Mouse (Mus musculus): ENCODE results near the gene Nup85.
"Not testable (repeated sequence)": the region's sequence is repeated elsewhere in the genome, so short reads cannot be mapped to it uniquely, and the experiment has no call there.

Gene Nup85

DNA sequence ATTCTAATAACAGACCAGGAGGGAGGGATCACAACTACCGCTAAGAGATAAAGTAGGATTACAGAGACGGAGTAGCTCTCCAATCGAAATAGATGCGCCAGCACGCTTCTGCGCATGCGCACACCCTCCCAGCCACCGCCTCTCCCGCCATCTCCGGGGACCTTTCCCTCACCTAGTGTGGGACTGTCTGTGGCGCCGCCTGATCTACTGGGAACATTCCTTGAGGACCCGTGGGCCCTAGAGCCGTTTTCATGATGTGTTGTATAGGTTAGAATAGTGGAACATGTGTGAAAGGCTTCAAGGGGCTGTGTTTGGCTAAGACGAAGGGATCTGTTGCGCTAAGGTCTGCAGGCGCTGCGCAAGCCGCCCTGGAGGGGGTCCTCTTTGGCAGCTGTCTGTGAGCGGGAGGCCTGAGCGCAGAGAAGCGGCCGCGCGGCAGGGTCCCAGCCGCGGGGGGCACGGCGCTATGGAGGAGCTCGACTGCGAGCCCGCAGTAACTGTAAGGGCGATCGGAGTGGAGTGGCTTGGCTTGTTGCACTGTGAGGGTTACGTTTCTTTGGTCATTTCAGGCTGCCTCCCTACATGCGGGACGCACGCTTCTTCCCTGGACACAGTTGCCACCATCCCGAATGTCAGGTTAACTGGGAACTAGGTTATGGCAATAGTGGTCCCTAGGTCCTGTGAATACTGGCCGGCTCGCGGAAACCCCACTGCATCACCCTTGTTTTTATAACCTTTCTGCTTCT lies at the start of gene Nup85:
Nup85 (plus strand) TSS at position 371 of the 746 bp plus-strand sequence.
- DNase-seq (ENCODE audit: low spot score), result peak; percentile 96

DNA sequence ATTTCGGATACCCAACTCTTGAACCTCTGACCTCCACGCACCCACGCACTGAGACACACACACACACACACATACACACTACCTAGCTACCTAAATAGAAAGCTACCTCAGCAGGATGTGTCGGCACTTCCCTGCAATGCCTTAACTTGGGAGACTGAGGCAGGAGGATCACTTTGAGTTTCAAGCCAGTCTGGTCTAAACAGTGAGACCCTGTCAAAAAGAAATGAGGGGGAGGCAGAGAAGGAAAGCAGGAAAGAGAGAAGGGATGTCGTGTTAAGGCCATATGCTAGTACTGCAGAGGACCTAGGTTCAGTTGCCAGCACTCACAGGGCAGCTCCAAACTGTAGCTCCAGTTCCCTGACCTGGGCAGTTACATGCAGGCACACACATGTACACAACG lies 49.2 kb upstream of the Nup85 start:
- no peak for DNase-seq (ENCODE audit: low spot score)

DNA sequence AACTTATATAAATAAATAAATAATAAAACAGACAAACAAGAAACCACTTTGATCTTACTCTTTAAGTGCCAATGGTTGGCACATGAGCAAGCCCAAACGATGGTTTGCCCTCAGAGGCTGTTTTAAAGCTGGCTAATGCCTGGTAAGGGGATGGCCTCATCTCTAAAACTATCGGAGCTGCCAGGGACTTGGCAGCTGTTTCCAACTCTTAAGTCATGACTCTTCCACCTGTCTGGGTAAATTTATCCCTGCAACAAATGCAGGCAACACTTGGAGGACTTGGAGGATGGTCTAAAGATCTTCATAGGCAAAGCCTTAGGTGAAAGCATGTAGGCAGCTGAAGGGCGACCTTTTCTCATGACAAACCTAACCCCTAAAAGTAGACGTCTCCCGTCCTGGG lies 47.3 kb upstream of the Nup85 start:
- no peak for DNase-seq (ENCODE audit: low spot score)

DNA sequence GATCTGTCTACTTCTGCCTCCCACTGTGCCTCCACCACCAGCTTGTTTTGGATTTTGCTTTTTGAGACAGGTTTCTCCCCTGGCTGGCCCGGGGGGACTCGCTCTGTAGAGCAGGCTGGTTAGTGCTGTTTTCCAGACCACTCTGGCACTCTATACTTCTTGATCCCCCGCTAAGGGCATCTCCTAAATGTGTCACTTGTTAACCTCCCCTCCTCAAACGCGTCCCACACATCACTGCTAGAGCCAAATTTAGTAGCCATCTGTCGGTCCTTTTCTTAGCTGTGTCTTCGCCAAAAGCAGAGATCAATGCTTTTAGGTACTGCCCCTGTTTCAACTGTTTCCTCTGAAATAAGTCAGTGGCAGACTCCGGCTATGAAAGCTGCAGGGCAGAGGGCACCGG lies 45.5 kb upstream of the Nup85 start:
- no peak for DNase-seq (ENCODE audit: low spot score)

DNA sequence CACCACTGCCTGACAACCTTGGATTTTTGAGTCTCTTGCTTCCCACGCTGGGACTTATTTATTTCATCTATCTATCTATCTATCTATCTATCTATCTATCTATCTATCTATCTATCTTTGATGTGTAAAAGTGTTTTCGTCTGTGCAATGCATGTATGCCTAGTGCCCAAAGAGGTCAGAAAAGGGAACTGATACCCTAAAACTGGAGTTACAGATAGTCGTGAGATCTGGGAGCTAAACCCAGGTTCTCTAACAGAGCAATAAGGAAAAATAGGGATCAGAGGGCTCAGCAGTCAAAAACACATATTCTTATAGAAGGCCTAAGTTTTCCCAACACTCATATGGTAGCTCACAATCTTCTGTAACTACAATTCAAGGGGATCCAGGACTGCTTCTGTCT lies 44.7 kb upstream of the Nup85 start:
- no peak for DNase-seq (ENCODE audit: low spot score)

DNA sequence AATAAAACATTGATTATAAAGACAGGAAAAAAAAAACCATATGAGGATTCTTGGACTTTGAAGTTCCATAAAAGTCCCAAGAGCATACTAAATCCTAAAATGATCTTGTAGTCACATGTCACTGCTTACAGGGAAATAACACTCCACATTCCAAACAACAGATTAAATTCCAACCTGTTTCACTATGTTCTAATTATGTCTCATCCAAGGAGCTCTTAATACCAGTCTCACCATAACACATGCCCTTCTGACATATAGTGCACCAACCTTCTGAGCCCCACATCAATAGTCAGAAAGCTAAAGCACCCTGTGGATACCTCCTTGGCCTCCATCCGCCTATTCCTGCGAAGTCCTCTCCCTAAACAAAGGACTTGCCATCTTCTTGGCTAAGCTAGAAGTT lies 44.0 kb upstream of the Nup85 start:
- no peak for DNase-seq (ENCODE audit: low spot score)

DNA sequence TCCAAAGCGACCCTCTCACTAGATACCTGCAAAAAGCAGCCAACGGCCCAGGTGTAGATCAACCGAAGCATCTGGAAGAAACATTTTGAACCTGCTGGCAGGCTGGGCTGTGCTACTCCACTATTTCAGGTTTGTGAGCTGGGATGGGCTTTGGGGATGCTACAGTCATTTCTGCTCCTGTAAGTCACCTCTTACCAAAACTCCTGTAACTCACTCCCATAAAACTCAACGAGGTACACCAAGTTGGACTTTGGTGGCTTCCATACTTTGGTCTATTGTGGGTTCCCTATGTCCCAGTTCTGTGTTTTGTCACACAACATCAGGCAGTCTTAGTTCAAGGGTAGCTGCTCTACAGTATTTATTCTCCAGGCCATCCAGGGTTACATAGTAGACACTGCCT lies 43.2 kb upstream of the Nup85 start:
- no peak for DNase-seq (ENCODE audit: low spot score)

DNA sequence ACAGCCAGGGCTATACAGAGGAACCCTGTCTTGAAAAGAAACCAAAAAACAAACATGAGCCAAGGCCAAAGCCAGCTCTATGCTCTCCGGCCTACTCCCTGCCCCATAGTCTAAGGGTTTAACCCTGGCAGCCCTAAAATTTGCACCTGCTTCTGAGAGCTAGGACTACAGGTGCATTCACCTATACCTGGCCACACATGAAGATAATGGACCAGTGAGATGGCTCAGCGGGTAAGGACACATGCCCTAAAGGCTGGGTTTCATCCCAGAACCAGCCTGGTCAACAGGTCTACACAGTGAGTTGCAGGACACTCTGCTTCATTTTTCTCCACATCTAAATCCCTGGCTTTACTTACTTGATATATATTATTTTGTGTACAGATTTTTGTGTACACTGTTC lies 42.0 kb upstream of the Nup85 start:
- no peak for DNase-seq (ENCODE audit: low spot score)

DNA sequence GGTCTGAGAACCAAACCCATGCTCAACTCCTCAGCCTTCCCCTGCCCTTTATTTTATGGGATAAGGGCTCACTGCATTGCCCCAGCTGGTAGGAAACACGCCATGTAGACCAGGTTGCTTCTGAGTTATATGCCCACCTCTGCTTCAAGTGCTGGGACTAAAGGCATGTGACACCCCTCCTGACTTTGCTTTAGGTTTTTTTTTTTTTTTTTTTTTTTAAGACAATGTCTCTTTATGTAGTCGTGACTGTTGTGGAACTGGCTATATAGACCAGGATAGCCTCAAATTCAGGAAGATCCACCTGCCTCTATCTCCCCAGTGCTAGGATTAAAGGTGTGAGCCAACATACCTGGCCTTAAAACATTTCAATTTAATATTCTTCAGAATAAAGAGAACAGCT lies 41.5 kb upstream of the Nup85 start:
- DNase-seq (ENCODE audit: low spot score), result no peak

DNA sequence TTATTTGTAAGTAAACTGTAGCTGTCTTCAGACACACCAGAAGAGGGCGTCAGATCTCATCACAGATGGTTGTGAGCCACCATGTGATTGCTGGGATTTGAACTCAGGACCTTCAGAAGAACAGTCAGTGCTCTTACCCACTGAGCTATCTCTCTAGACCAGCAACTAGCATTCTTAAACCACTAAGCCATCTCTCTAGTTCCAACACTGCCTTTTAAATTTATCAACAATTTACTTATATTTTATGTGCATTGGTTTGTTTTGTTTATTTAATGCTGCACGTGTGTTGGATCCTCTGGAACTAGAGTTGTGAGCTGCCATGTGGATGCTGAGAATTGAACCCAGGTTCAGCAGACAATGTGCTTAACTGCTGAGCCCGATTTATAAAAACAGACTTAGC lies 37.8 kb upstream of the Nup85 start:
- DNase-seq (ENCODE audit: low spot score), result not testable (repeated sequence)

DNA sequence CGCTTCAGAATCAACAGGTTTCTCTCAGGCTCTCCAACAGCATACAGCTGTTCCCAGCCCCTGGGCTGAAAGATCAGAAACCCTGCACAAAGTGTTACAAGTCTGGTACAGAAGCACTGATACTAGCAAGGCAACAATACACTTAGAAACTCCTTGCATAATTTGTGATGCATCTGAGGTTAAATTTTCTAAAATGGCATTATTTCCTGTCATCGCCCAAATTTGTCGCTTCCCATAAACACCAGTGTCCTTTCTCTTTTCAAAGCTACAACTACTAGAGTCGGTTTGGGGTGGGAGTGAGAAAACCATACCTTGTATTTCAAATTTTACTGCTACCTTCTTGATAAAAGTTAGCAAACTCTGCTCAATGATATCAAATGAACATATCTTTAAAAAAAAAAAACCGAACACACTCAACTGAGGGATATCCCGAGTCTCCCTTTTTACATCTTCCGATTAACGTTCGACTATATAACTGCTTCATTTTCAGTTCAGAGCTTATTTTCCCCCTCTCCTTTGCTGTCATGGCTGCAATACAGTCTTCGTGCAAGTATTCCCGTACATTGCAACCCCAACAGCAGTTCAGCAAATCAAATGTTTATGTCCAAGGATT lies 29.4 kb upstream of the Nup85 start:
- no peak for DNase-seq (ENCODE audit: low spot score)

DNA sequence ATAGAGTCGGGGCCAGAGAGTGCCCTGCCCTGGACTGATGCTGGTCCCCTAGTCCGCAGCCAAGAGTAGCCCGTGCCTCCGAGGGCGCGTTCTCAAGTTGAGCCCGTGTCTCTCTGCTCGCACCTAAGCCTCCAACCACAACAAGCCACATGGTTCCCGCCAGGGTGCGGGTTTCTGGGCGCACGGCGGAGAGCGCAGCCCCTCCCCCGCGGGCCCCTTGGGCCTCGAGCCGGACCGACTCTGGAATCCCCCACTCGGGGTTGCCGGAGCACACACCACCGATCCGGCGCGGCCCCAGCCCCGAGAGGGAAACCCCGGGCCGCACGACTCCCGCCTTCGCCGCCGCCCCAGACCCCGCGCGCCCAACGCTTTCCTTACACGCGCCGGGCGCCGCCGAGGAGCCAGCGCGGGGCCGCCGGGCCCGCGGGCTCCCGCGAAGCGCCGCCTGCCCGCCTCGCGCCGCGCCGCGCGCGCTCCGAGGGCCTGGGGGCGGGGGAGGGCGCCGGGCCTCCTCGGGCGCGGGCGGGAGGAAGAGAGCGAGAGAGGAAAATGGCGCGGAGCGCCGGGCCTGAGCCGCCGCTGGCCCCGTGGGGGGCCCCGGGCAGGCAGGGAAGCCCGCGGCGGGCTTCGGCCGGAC lies 28.7 kb upstream of the Nup85 start:
- no peak for DNase-seq (ENCODE audit: low spot score)

DNA sequence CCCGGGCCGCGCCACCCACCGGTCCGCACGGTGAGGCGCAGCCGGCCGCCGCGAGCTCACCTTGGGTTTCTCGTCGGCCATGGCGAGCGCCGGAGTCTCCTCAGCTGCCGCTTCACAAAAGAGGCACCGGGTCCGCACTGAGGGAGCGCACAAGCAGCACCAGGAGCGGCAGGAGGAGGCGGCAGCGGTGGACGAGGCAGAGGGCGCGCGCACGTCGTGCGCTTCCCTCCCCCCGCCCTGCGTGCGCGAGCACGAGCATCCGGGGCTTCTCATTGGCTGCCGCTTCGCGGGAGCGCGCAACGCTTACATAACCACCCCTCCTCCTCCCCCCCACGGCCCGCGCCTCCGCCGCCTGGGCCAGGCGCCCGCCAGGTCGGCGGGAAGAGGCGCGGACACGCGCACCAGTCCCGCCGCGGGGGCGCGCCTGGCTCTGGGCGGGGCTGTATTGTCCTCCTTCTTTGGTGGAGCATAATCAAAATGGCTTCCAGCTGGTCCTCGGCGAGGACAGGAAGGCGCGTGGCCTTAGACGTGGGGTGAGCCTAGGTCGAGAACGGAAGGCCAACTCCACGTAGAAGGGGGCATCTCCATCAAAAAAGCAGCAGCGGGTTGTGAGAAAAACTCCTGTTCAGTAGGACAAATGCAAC lies 28.1 kb upstream of the Nup85 start, which contains the start of gene Sumo2:
Sumo2 (minus strand) TSS at position 239 of the 644 bp plus-strand sequence.
- peak; percentile 92 for DNase-seq (ENCODE audit: low spot score)

DNA sequence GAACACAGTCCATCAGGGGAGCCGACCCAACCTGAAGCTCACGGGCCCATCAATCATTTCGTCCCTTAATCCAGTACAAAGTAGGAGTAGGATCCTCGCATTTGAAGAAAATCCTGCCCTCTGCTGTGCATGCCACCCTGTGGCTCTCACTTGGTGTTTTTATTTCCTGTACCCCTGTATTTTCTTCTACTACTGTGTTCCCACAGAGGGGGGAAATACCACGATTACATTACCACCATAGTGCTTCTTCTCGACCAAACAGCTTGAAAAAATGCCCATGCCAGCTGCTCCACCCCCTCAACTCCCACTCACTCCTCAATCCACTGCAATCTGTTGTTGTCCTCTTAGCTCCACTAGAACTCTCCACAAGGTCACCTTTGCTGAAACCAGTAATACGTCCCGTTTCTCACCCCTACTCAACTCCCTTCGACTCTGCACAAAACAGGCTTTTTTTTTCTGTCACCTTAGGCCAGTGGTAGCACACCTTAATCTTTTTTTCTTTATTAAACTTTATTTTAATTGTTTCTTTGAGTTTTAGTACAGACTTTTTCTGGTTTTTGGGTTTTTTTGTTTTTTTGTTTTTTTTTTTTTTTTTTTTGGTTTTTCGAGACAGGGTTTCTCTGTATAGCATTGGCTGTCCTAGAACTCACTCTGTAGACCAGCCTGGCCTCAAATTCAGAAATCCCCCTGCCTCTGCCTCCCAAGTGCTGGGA lies 27.2 kb upstream of the Nup85 start:
- no peak for DNase-seq (ENCODE audit: low spot score)

DNA sequence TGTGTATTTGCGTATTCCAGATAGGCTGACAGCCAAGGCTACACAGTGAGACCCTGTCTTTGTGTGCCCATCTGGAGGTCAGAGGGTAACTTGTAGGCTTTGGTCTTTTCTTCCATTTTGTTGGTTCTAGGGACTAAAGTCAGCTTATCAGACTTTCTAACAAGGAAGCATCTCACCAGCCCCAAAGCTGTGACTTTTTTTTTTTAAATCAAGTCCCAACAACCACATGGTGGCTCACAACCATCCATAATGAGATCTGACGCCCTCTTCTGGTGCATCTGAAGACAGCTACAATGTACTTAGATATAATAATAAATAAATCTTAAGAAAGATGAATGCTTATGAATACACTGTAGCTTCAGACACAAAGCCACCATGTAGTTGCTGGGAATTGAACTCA lies 26.2 kb upstream of the Nup85 start:
- no peak for DNase-seq (ENCODE audit: low spot score)

DNA sequence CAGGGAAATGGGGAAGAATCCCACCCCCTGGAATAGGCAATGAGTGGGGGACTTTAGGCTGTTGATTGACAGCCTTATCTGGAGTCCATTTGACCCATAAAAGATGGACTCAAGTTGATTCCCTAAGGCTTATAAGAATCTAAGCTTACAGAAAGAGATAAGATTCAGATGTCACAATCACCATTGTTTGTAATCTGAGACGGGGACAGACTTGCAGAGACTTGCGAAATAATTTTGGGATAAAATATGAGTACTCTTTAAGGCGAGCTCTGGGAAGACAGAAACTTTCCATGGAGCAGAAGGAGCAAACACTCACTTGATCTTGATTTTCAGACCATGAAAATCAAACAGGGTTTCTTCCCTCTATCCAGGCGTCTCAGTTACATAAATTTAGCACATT lies 20.7 kb upstream of the Nup85 start:
- DNase-seq (ENCODE audit: low spot score), result no peak

DNA sequence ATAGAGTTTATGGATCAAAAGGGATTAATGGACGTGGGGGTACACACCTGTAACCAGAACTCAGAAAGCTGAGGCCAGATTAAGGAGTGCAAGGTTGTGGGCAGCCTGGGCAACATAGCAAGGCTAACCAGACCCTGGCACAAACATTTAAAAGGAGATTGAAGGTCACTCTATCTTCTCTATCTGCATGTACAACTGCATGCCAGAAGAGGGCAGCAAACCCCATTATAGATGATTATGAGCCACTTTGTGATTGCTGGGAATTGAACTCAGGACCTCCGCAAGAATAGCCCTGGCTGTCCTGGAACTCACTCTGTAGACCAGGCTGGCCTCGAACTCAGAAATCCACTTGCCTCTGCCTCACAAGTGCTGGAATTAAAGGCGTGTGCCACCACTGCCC lies 11.5 kb upstream of the Nup85 start:
- DNase-seq (ENCODE audit: low spot score), result no peak

DNA sequence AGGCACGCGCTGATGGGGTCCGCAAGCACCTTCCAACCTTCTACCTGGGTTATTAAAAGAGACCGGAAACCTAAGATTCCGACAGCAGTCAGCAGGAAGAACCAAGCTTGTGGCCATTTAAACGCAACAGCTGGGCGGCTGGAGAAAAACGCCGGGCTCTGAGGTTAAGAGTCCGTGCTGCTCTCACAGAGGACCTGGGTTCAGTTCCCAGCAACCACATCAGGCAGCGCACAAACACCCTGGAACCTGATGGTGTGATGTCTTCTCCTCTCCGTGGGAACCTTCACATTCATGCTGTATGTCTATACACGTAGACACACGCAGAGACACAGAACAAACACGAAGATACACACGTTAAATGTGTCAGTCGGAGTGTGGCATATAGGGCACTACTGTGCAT lies 8.5 kb upstream of the Nup85 start:
- no peak for DNase-seq (ENCODE audit: low spot score)

DNA sequence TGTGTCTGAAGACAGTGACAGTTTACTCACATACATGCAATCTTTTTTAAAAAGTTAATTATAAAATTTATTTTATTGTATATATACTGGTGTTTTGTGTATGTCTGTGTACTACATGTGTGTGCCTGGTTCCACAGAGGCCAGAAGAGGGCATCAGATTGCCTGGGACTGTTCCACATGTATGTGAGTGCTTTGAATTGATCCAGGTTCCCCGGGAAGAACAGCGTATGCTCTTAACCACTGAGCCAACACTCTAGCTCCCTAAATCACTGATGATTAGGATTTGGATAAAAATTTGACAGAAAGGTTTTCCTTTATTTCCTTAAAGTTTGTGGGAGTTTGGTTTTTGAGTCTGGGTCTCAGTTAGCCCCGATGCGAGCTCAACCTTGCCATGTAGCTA lies 828 bp upstream of the Nup85 start:
- DNase-seq (ENCODE audit: low spot score), result no peak

DNA sequence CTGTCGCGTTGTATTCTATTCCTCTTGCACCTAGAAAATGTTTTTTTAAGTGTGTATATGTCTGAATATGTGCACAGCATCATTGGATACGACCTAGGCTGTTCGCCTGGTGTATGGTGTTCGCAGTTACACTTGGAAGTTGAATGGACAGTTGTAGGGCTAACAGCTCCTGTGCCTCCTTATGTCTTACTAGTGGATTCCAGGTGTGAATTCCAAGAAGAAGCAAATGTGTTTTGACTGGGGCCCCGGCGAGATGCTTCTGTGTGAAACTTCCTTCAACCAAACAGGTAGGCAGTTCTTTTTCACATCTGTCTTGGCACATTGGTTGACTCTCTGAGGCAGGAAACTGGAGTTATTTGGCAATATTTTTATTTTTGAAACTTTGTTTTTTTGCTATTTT lies 727 bp downstream of the Nup85 start:
- DNase-seq (ENCODE audit: low spot score), result no peak

DNA sequence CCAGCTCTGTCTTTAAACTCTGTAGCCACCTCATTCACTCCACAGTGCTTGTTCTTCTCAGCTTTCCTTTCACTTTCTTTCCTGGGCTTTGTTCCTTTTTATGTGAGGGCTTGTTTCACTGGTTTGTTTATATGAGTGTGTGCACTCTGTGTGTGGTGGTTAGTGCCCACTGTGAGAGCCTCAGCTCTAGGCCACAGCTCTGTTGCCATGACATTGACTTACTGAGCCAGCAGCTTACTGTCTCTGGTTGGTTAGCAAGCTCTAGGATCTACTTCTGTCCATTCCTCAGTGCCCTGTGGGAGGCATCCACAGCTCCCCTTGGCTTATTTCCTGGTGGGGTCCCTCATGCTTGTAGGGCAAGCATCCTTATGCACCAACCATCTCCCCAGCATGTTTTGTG lies 14.8 kb downstream of the Nup85 start:
- no peak for DNase-seq (ENCODE audit: low spot score)

DNA sequence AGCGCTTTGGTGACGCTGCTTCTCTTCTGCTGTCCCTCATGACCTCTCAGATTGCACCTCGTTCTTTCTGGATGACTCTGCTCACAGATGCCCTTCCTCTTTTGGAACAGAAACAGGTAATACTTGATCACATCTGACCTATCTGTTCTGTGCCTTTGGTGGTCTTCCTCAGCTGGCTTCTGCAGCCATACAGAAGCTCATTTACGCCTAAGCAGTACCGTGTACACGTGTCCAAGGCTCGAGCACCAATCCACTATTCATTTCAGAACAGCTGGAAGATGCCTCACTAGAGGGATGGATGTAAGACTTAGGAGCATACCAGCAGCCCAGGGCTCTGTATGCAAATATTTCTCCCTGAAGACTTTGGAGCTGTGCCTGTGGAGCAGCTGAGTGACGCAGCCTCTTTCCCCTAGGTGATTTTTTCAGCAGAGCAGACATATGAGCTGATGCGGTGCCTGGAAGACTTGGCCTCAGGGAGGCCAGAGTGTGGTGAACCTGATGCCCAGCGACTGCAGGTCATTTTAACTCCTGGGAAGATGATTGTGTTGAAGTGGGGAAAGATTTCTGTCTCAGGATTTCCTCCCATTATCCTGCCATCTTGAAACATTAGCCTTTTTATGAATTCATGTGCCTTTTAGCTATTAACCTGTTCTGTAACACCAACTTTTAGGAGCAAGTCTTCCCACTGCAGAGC lies 18.8 kb downstream of the Nup85 start:
- no peak for DNase-seq (ENCODE audit: low spot score)

Data from layer of hippocampus, adult 9-10 months (tissue).